In genomic region chr14:54965631-54966030, GRCm38 (mm10) we compare ENCODE assay signal across 33 mouse cellular contexts. TPM values are rescaled to one million over a fixed set of nuclear protein-coding genes. Genes with fewer than 3 reads are reported as not detected.
DNase-seq lines count a peak whose midpoint lies in the region; ATAC-seq and TF ChIP-seq lines count a peak whose summit lies in the region.
"Had no signal": no experiment of that assay in that cellular context is flagged by ENCODE, and none has a peak within 500 bp of the region (broad histone marks: within the 10 kb centered on the region; RNA-seq: fewer than 3 reads in every experiment).

No protein-coding gene starts in this region.

- H3K36me3 ChIP-seq in heart, embryonic 11.5 days (ENCODE audit: control insufficient read depth, insufficient read depth, low read length): peaks cover 2% of the 10 kb centered on the region; the same call in 1 of the 2 replicates
- H3K36me3 ChIP-seq in heart, embryonic 14.5 days (ENCODE audit: control insufficient read depth, insufficient read depth, low read length): peaks cover 54% of the 10 kb centered on the region
- peaks cover 50% of the 10 kb centered on the region for H3K36me3 ChIP-seq in heart, postnatal 0 days (replicated peaks; ENCODE audit: control insufficient read depth, insufficient read depth, low read length)
- H3K36me3 ChIP-seq: embryonic facial prominence, embryonic 12.5 days; embryonic facial prominence, embryonic 15.5 days; hindbrain, embryonic 12.5 days; hindbrain, embryonic 15.5 days had no signal

- TF ChIP-seq CTCF in heart, postnatal 0 days (IDR thresholded peaks at IDR 0.05; ENCODE audit: low read depth): no peak

- no peak for DNase-seq in heart, adult 8-10 months (ENCODE audit: low spot score)
- DNase-seq in heart, adult 18-20 months: no peak
- DNase-seq in heart, postnatal 0 days (ENCODE audit: low spot score): no peak
- no peak for DNase-seq in heart, postnatal 14 days
- DNase-seq: adrenal gland, adult 2 months; adrenal gland, postnatal 14 days; cerebellum, adult 11 months; cerebellum, adult 2 months; cerebellum, adult 9-11 months; cerebellum, postnatal 25 days; forebrain, postnatal 0 days; gastrocnemius, adult 2 months; gastrocnemius, postnatal 14 days; kidney, adult 2 months had no signal

- no peak for ATAC-seq in heart, embryonic 11.5 days (replicated peaks; ENCODE audit: insufficient number of reproducible peaks, low FRiP score, low TSS enrichment)
- ATAC-seq in heart, embryonic 14.5 days (ENCODE audit: insufficient number of reproducible peaks, insufficient read depth, low FRiP score, low read depth): no peak
- no peak for ATAC-seq in heart, postnatal 0 days (ENCODE audit: insufficient read depth, low read depth)
- ATAC-seq: CD4-positive, CD25-positive, alpha-beta regulatory T cell, adult 4 months; forebrain, embryonic 14.5 days; forebrain, postnatal 0 days; intestine, postnatal 0 days had no signal

- peak overlapping the region; percentile 86 for H3K9ac ChIP-seq in heart, embryonic 11.5 days (ENCODE audit: low read depth, low read length)
- H3K9ac ChIP-seq in heart, embryonic 14.5 days (ENCODE audit: low read length): peak overlapping the region; percentile 83
- peak overlapping the region; percentile 98 for H3K9ac ChIP-seq in heart, postnatal 0 days (replicated peaks; ENCODE audit: low read depth, low read length)
- H3K9ac ChIP-seq: embryonic facial prominence, embryonic 12.5 days; embryonic facial prominence, embryonic 15.5 days; forebrain, postnatal 0 days; hindbrain, embryonic 12.5 days; hindbrain, embryonic 15.5 days had no signal

- H3K27ac ChIP-seq in heart, embryonic 11.5 days (ENCODE audit: low read depth, low read length): peak overlapping the region; percentile 95
- H3K27ac ChIP-seq in heart, embryonic 14.5 days (replicated peaks in 1 of 2; ENCODE audit: control insufficient read depth in 1 of 2, insufficient read depth in 1 of 2, low read depth in 2 of 2, low read length in 2 of 2): peak overlapping the region; percentile 87 to 92
- peak overlapping the region; percentile 96 for H3K27ac ChIP-seq in heart, postnatal 0 days (ENCODE audit: low read depth)
- H3K27ac ChIP-seq: embryonic facial prominence, embryonic 12.5 days; embryonic facial prominence, embryonic 15.5 days; gastrocnemius, adult 2 months; hindbrain, embryonic 12.5 days; hindbrain, embryonic 15.5 days had no signal

- WGBS in heart, embryonic 11.5 days (ENCODE audit: insufficient replicate concordance): 51% methylated on average over 6 of the region's 6 CpGs
- 20% methylated on average over 6 of the region's 6 CpGs for WGBS in heart, embryonic 14.5 days
- WGBS in heart, postnatal 0 days: 31% methylated on average over 6 of the region's 6 CpGs

- peak overlapping the region; percentile 51 for H3K4me3 ChIP-seq in heart, embryonic 11.5 days (ENCODE audit: low read depth, low read length)
- H3K4me3 ChIP-seq in heart, embryonic 14.5 days (ENCODE audit: control insufficient read depth in 1 of 2, insufficient read depth in 1 of 2, low read depth in 1 of 2, low read length in 2 of 2): peak overlapping the region; percentile 42 to 62
- peak overlapping the region; percentile 70 for H3K4me3 ChIP-seq in heart, postnatal 0 days (ENCODE audit: low read depth, low read length)
- H3K4me3 ChIP-seq: embryonic facial prominence, embryonic 12.5 days; embryonic facial prominence, embryonic 15.5 days; gastrocnemius, adult 2 months; hindbrain, embryonic 12.5 days; hindbrain, embryonic 15.5 days had no signal

- intact Hi-C loops in heart, postnatal 14 days (cut with DNase I): no loop called here

- no peaks in the 10 kb centered on the region for H3K9me3 ChIP-seq in heart, embryonic 11.5 days (replicated peaks; ENCODE audit: control insufficient read depth, low read length)
- no peaks in the 10 kb centered on the region for H3K9me3 ChIP-seq in heart, embryonic 14.5 days (ENCODE audit: control insufficient read depth, low read length)
- H3K9me3 ChIP-seq in heart, postnatal 0 days (replicated peaks; ENCODE audit: control insufficient read depth, low read length): no peaks in the 10 kb centered on the region
- H3K9me3 ChIP-seq: embryonic facial prominence, embryonic 12.5 days; embryonic facial prominence, embryonic 15.5 days; hindbrain, embryonic 12.5 days; hindbrain, embryonic 15.5 days had no signal

- H3K27me3 ChIP-seq in heart, embryonic 11.5 days (ENCODE audit: control insufficient read depth, insufficient read depth, low read length): no peaks in the 10 kb centered on the region; the same call in 1 of the 2 replicates
- no peaks in the 10 kb centered on the region for H3K27me3 ChIP-seq in heart, embryonic 14.5 days (ENCODE audit: control insufficient read depth, insufficient read depth, low read length)
- no peaks in the 10 kb centered on the region for H3K27me3 ChIP-seq in heart, postnatal 0 days (ENCODE audit: control insufficient read depth, insufficient read depth, low read length)
- H3K27me3 ChIP-seq: embryonic facial prominence, embryonic 12.5 days; embryonic facial prominence, embryonic 15.5 days; hindbrain, embryonic 12.5 days; hindbrain, embryonic 15.5 days had no signal

- peaks cover 18% of the 10 kb centered on the region for H3K4me1 ChIP-seq in heart, embryonic 11.5 days (ENCODE audit: control insufficient read depth, insufficient read depth, low read length)
- H3K4me1 ChIP-seq in heart, embryonic 14.5 days (ENCODE audit: control insufficient read depth in 2 of 2, insufficient read depth in 2 of 2, low read length in 2 of 2): peaks cover 27 to 30% of the 10 kb centered on the region in 2 experiments
- no peaks in the 10 kb centered on the region for H3K4me1 ChIP-seq in heart, postnatal 0 days (ENCODE audit: control insufficient read depth, insufficient read depth)
- H3K4me1 ChIP-seq: embryonic facial prominence, embryonic 12.5 days; embryonic facial prominence, embryonic 15.5 days; hindbrain, embryonic 12.5 days; hindbrain, embryonic 15.5 days had no signal

- TF ChIP-seq EP300 in heart, postnatal 0 days (IDR thresholded peaks at IDR 0.05; ENCODE audit: low read depth): no peak

- peak overlapping the region; percentile 66 for H3K4me2 ChIP-seq in heart, embryonic 11.5 days
- peak overlapping the region; percentile 66 for H3K4me2 ChIP-seq in heart, embryonic 14.5 days (ENCODE audit: low read length)
- peak overlapping the region; percentile 58 for H3K4me2 ChIP-seq in heart, postnatal 0 days (ENCODE audit: low read depth, low read length)
- H3K4me2 ChIP-seq: embryonic facial prominence, embryonic 12.5 days; embryonic facial prominence, embryonic 15.5 days; hindbrain, embryonic 12.5 days; hindbrain, embryonic 15.5 days had no signal

RNA-seq across cellular contexts. Expression of gene Myh6, which starts 1.1 kb away (rescaled TPM):
- polyA plus RNA-seq in heart, embryonic 11.5 days (2014; fragmentation: Nextera tagmentation; extraction: Ambion mirVana): 2,306 and 2,903 TPM in 2 replicates
- total RNA-seq in heart, adult 8-10 months (2022): over 10,000 TPM; 18,156 to 23,973 (median 22,335) TPM
- 2,542 and 2,728 TPM in 2 replicates for polyA plus RNA-seq in heart, embryonic 14.5 days (2014; fragmentation: Nextera tagmentation; extraction: Ambion mirVana)
- over 10,000 TPM; 21,244 to 21,975 TPM for total RNA-seq in heart, adult 18-20 months (2021)
- 3,860 and 3,976 TPM in 2 replicates for total RNA-seq in heart, postnatal 0 days (2014; rRNA removed; ENCODE audit: low replicate concordance)
- 8,242 and 9,737 TPM in 2 replicates for polyA plus RNA-seq in heart, postnatal 0 days (2015; fragmentation: Nextera tagmentation; extraction: Ambion mirVana)
- total RNA-seq in heart, postnatal 14 days (2021): over 10,000 TPM; 23,215 to 24,603 TPM
- total RNA-seq: adrenal gland, adult 2 months; common myeloid progenitor, adult 5-6 weeks; hematopoietic stem cell, adult 5-6 weeks; MEL had no signal
- polyA plus RNA-seq: adrenal gland, adult 2 months; CD4-positive, CD25-positive, alpha-beta regulatory T cell, adult 4 months; forebrain, embryonic 11.5 days had no signal

RNA-seq across cellular contexts. Expression of gene Gm17428, which starts 11.1 kb away (rescaled TPM):
- not detected in 2 replicates for polyA plus RNA-seq in heart, embryonic 11.5 days (2014; fragmentation: Nextera tagmentation; extraction: Ambion mirVana)
- total RNA-seq in heart, adult 8-10 months (2022): not detected
- not detected in 2 replicates for polyA plus RNA-seq in heart, embryonic 14.5 days (2014; fragmentation: Nextera tagmentation; extraction: Ambion mirVana)
- not detected for total RNA-seq in heart, adult 18-20 months (2021)
- not detected in 2 replicates for total RNA-seq in heart, postnatal 0 days (2014; rRNA removed; ENCODE audit: low replicate concordance)
- polyA plus RNA-seq in heart, postnatal 0 days (2015; fragmentation: Nextera tagmentation; extraction: Ambion mirVana): not detected in 2 replicates
- total RNA-seq in heart, postnatal 14 days (2021): not detected
- total RNA-seq: adrenal gland, adult 2 months; adrenal gland, postnatal 14 days; adrenal gland, postnatal 4 days; common myeloid progenitor, adult 5-6 weeks; forebrain, postnatal 0 days; gastrocnemius, adult 2 months; gastrocnemius, postnatal 14 days; gastrocnemius, postnatal 4 days; hematopoietic stem cell, adult 5-6 weeks; MEL had no signal
- polyA plus RNA-seq: adrenal gland, adult 2 months; C2C12; CD4-positive, CD25-positive, alpha-beta regulatory T cell, adult 4 months; cerebellum, adult 2 months; embryonic facial prominence, embryonic 12.5 days; embryonic facial prominence, embryonic 15.5 days; forebrain, embryonic 11.5 days; forebrain, embryonic 14.5 days; forebrain, postnatal 0 days; frontal cortex, adult 2 months; hindbrain, embryonic 12.5 days; hindbrain, embryonic 15.5 days; intestine, embryonic 14.5 days; intestine, postnatal 0 days; kidney, adult 2 months; kidney, embryonic 14.5 days had no signal

RNA-seq across cellular contexts. Expression of gene Myh7, which starts 28.8 kb away (rescaled TPM):
- polyA plus RNA-seq in heart, embryonic 11.5 days (2014; fragmentation: Nextera tagmentation; extraction: Ambion mirVana): 3,446 and 4,122 TPM in 2 replicates
- total RNA-seq in heart, adult 8-10 months (2022): 1,000 to 10,000 TPM; 1,453 to 2,519 (median 2,136) TPM
- polyA plus RNA-seq in heart, embryonic 14.5 days (2014; fragmentation: Nextera tagmentation; extraction: Ambion mirVana): 5,319 and 5,796 TPM in 2 replicates
- total RNA-seq in heart, adult 18-20 months (2021): 1,000 to 10,000 TPM; 1,849 to 2,242 TPM
- total RNA-seq in heart, postnatal 0 days (2014; rRNA removed; ENCODE audit: low replicate concordance): 4,273 and 4,731 TPM in 2 replicates
- 1,026 and 1,537 TPM in 2 replicates for polyA plus RNA-seq in heart, postnatal 0 days (2015; fragmentation: Nextera tagmentation; extraction: Ambion mirVana)
- 1,000 to 10,000 TPM; 2,004 to 2,187 TPM for total RNA-seq in heart, postnatal 14 days (2021)
- total RNA-seq: adrenal gland, adult 2 months; common myeloid progenitor, adult 5-6 weeks; hematopoietic stem cell, adult 5-6 weeks; MEL had no signal
- polyA plus RNA-seq: adrenal gland, adult 2 months; CD4-positive, CD25-positive, alpha-beta regulatory T cell, adult 4 months had no signal

RNA-seq across cellular contexts. Expression of gene Cmtm5, which starts 29.6 kb away (rescaled TPM):
- 0.49 and 0.90 TPM in 2 replicates for polyA plus RNA-seq in heart, embryonic 11.5 days (2014; fragmentation: Nextera tagmentation; extraction: Ambion mirVana)
- total RNA-seq in heart, adult 8-10 months (2022): 1 to 10 TPM in 1 of 4 experiments, under 1 TPM in 1, not detected in 2; 0.41 to 1.2 TPM
- polyA plus RNA-seq in heart, embryonic 14.5 days (2014; fragmentation: Nextera tagmentation; extraction: Ambion mirVana): 0.58 and 0.72 TPM in 2 replicates
- total RNA-seq in heart, adult 18-20 months (2021): under 1 TPM in 1 of 2 experiments, not detected in 1; 0.44 TPM
- total RNA-seq in heart, postnatal 0 days (2014; rRNA removed; ENCODE audit: low replicate concordance): 3.1 and 8.1 TPM in 2 replicates
- polyA plus RNA-seq in heart, postnatal 0 days (2015; fragmentation: Nextera tagmentation; extraction: Ambion mirVana): 0.34 and 0.85 TPM in 2 replicates
- under 1 TPM; 0.49 to 0.60 TPM for total RNA-seq in heart, postnatal 14 days (2021)
- total RNA-seq: common myeloid progenitor, adult 5-6 weeks; hematopoietic stem cell, adult 5-6 weeks; MEL had no signal
- polyA plus RNA-seq: C2C12; CD4-positive, CD25-positive, alpha-beta regulatory T cell, adult 4 months had no signal

RNA-seq across cellular contexts. Expression of gene Il25, which starts 33.1 kb away (rescaled TPM):
- polyA plus RNA-seq in heart, embryonic 11.5 days (2014; fragmentation: Nextera tagmentation; extraction: Ambion mirVana): not detected in 2 replicates
- not detected for total RNA-seq in heart, adult 8-10 months (2022)
- not detected in 2 replicates for polyA plus RNA-seq in heart, embryonic 14.5 days (2014; fragmentation: Nextera tagmentation; extraction: Ambion mirVana)
- not detected for total RNA-seq in heart, adult 18-20 months (2021)
- not detected in 2 replicates for total RNA-seq in heart, postnatal 0 days (2014; rRNA removed; ENCODE audit: low replicate concordance)
- 0.11 TPM in 1 of 2 replicates, not detected in the other for polyA plus RNA-seq in heart, postnatal 0 days (2015; fragmentation: Nextera tagmentation; extraction: Ambion mirVana)
- not detected for total RNA-seq in heart, postnatal 14 days (2021)
- total RNA-seq: adrenal gland, adult 2 months; adrenal gland, postnatal 14 days; adrenal gland, postnatal 4 days; common myeloid progenitor, adult 5-6 weeks; gastrocnemius, adult 2 months; gastrocnemius, postnatal 14 days; gastrocnemius, postnatal 4 days; hematopoietic stem cell, adult 5-6 weeks; MEL had no signal
- polyA plus RNA-seq: C2C12; CD4-positive, CD25-positive, alpha-beta regulatory T cell, adult 4 months; forebrain, embryonic 11.5 days; hindbrain, embryonic 12.5 days; intestine, postnatal 0 days; kidney, adult 2 months; kidney, embryonic 14.5 days had no signal
